Mouse (Mus musculus): Measurements from ENCODE around the gene Caskin2.
"Not testable (repeated sequence)": the region's sequence is repeated elsewhere in the genome, so short reads cannot be mapped to it uniquely, and the experiment has no call there.

DNA sequence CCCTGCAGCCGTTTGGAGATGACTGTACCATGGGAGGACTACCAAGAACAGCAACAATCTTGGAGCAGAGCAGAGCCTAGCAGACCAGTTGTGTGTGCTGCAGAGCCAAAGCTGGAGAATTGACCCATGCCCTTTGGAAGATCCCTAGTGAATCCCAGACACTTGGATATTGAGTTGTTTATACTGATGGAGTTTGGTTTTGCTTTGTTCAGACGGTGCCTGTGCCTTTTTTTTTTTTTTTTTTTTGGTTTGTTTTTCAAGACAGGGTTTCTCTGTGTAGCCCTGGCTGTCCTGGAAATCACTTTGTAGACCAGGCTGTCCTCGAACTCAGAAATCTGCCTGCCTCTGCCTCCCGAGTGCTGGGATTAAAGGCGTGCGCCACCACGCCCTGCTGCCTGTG, 51.3 kb downstream of the Caskin2 start:
- not testable (repeated sequence) for TF ChIP-seq CTCF, POLR2A (IDR thresholded peaks at IDR 0.05; ENCODE audit: insufficient read depth, low read depth, low read length)

Measured in olfactory bulb, adult 2 months (tissue).